Mouse (Mus musculus): Measurements from ENCODE around the gene Hbp1.

Hbp1 gene

DNA sequence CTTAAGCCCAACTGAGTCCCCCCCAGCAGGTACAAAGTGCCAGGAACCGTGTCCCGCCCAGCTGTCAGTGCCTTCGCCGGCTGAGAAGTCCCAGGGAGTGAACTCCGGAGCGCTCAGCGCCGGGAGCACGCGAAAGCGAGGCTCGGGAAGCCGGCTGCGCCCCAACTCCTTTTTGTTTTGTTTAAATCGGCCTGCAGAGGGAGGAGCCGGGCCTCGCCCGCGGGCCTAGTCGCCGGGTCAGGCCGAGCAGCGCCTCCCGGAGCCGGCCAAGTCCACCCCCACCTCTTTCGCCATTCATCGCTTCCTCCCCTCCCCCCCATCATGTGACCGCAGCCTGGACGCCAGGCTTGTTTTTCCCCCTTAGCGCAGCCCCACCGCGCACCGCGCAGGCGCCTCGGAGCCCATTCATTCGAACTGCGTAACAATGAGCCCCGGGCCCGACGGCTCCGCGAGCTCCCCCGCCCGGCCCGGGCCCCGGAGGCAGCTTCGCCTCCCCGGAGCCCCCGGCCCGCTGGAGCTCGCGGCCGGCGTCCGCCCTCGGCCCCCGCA lies 1.1 kb downstream of the Hbp1 start:
- peak; percentile 87 for DNase-seq

DNA sequence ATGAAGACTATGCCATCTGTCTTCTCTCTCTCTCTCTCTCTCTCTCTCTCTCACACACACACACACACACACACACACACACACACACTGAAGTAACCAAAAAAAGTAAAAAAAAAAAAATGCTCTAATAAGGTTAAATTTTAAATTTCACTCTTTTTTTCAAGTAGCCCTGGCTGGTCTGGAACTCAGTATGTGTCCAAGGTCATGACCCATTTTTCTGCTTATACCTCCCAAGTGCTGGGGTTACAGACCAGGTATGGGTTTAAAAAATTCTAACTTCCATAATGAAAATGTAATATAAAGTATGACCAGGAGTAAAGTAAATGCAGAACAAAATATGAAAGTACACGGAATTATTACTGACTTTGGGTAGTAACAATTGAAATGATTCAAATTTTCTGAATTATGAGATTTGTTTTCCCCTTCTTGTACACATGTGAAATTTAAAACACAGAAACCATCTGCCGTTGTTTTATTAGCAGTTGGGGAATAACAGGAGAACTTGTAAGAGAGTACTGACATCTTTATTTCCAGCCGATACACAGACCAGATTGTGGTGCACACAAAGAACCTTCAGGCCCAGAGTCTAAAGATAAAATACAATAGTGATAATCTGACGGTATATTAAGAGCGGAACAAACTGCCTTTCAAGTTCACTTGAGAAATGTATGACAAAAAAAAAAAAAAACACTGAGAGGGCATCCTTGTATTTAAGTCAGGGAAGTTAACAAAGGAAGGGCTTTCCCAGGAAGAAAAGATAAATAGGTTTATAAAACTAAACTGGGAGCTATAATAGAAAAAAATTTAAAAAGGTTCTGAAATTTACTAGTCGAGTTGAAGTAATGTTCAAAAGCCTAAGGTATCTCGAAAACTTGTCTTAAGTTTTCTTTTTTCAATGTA lies 2.0 kb downstream of the Hbp1 start:
- peak; percentile 30 for DNase-seq

DNA sequence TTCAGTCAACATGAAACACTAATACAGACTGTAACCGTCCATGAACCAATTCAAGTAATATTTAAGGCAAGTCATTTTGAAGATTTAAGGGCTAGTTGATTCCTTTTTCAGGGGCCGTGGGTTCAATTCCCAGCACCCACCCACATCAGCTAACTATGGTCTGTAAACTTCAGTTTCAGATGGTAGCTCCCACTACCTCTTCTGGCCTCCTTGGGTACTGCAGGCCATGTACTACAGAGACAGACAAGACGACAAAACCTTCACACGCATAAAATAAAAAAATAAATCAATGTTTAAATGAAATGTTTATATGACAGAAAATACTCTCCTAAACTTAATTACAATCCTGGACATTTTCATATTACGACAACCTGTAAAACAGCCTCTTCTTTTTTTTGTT lies 2.9 kb downstream of the Hbp1 start:
- peak; percentile 33 for DNase-seq

DNA sequence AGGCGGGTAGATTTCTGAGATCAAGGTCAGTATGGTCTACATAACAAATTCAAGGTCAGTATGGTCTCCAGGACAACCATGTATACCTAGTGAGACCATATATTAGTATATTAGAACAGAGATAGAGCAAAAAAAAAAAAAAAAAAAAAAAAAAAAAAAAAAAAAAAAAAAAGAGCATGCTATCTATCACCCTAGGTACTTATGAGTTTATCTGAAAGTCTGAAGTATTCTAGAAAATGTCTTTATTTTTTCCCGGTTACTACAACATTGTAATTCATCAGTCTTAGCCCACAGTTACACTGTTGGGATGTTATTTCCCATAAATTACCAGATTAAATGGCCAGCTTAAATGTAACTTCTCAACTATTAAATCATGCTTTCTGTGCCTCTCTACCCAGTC lies 5.9 kb downstream of the Hbp1 start:
- DNase-seq, result no peak

DNA sequence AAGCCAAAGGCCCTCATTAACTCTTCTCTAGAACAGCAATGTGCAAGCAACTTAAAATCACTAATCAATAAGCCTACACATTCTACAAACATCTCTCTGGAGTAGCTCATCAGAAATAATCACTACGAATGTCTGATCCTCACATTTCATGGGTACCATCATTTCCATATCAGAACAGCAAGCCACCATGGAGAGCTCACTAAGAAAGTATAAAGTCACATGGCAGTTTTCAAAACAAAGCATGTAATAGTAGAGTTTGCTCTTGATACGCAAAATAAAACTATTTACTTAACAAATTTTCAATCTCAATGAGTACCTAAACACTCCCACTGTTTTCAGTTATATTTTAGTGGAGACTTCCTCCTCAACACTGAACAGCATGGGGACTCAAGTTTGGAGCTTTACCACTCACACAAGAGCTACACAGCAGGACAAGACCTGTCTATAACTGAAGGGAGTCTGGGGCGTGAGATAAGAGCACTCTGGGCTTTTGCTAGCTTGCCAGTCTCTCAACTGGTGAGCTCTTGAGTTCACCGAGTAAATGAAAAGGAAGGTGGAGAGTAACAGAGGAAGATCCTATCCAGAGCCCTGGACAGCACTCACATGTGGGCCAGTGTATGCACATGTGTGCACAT lies 7.2 kb downstream of the Hbp1 start:
- no peak for DNase-seq

DNA sequence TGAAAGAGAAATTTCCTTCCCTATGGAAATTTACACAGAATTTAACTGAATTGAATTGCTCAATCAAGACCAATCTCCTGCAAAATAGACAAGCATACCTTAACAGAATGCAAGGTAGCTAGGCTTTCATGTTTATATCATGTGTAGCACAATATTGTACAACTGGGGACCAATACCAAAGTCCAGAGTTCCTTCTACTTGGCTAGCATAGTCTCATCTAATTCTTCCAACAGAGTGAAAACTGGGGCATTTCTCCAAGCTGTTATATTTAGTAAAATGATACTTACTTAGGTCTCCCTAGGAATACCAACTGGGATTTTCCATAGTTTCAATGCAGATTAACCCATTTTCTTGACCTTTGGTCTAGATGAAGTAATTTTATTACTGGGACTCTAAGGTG lies 11.3 kb downstream of the Hbp1 start:
- no peak for DNase-seq

DNA sequence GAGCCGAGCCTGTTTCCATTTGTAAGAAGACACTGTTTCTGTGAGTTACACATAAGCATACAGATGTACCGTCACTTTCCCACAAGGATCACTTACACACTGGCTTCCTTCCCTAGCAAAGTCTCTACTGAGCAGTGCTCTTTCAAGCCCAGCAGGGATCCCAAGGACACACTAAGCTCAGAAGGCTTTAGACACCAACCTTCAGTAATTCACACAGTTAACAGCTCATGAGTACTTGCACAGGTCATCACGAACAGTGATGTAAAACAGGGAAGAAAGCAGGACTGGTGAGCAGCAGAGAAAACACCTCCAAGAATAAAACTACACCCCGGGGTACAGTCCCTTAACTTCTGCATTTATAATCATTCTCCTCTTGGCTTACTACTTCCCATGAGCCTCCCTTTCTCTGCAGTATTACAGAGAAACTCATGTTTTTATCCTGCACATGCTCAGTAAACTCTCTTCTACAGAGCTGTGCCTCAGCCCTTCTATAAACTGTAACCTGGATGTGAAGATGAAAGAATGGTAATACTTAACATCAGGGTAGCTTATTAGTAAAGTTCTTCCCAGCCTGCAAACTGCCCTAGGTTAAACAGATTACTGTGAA lies 11.8 kb downstream of the Hbp1 start:
- DNase-seq, result no peak

DNA sequence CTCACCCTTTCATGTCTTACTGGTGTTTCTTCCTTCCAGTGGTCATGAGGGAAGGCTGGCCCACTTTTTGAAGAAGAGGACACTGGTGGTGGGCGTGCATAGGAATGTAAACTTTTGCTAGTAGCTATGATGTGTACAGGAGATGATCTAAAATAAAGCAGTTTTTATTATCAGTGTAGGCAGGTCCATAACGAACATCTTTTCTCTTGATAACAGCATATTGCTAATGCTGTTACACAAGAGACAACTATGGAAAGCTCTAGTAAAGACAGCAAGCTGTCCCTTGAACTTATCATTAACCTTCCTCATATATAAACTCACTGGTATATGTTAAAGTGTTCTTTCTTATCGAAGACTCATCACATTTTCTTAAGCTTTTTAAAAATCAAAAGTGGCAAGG lies 12.7 kb downstream of the Hbp1 start:
- no peak for DNase-seq

DNA sequence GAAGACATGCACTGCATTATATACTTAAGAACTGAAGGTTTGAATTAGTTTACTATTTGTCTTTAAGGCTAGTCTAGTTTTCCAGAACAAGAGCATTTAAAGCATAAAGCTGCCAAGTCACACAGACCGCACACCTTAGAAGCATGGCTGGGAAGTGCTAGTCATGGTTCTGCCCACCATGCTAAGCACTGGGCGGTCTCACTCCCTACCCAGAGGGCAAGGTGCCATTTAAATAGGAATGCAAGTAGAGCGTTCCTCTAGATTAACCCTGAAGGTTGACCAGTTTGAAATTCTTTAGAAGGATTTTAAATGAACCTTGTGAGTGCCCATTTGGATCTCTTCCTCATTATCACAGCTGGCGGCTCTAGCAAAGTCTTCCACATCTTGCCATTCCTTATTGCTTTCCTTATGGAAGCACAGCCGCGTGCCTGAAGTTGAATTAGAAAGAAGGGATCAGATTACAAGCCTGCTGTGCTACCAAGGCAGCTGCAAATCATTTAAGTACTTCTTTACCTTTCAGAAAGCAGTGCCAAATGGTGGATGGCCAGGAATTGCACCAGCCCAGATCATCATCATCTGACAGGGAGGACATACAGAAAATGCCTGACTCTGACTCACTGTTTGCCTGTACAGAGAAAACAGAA lies 13.6 kb downstream of the Hbp1 start:
- DNase-seq, result no peak

DNA sequence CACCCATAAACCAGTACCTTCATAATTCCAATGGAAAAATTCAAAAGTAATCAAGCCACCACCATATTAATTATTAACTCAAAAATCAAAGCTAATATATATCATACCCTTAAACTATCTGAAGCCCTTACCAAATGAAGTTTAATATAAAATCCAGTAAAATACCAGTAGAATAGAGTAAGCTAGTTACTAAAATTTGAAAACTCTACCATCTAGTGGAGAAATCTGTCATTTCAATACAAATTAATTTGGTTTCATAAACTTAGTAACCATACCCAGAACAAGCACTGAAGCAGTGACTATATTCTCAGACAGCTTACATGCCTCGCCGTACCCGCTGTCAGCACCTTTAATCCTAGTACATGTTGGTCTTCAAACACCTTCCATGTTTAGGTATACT lies 18.5 kb downstream of the Hbp1 start:
- no peak for DNase-seq

DNA sequence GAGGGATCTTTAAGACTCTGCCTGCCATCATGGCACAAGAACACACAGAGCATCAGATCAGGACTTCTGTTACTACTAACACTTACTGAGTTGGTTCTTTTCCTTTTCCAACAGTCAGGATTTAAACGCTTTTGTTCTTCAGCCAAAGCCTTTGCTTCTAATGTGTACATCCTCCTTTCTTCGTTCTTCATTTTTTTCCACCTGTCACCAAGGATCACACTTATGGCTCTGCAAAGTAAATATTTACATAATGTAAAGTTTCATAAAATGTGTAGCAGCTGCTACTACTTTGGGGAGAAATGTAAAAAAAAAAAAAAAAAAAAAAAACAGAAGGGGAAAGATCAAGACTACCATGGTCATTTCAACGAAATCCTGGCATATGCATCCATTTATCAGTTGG lies 21.8 kb downstream of the Hbp1 start:
- DNase-seq, result no peak

DNA sequence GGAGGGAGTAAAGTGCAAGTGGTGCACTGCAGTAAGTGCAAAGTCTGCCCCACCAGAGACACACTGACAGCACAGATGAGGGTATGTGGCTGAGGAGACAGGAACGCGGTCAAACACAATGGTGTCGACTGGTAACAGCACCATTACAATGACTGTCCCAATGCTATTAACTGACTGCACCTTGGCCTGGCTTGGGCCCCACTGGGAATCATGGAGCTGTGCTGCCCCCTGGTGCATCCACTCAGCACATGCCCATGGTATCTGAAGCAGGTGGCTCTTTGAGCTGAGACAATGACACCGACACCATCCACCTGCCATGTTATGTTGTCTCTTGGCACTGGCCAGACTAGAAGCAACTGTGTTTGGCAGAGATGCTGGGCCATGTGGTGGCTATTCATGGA lies 23.7 kb downstream of the Hbp1 start:
- DNase-seq, result peak; percentile 99

DNA sequence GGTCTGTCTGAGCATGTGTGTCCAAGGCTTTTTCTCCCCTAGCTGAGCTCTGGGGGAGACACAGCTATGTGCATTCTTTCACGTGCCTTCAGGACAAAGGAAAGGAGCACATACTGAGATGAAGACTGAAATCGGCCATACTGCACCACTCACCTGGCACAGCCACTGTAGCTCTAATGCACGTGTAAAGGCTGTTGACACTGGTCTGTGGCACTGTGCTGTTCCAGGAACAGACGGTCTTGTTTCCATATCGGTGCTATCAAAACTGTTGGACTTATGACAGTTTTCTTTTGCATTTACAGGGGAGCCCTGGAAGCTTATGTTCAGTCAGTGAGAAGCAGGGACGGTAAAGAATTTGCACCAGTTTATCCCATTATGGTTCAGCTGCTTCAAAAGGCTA lies 25.0 kb downstream of the Hbp1 start:
- no peak for DNase-seq

DNA sequence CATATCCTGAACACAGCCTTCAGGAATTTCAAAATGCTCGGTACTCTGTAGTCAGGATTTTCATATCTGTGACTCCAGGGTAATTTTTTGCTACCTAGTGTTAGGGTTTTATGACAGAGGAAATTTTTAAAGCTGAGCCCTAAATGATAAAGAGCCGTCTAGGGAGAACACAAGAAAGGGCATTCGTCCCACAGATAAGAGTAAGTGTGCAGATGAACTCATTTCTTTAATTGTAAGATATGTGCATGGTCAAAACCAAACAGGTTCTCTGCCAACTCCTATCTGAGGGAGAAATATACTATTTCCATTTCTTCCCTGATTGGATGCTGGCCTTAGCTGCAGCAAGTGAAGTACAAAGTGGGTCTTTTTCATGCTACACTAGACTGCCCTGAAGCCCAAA lies 26.2 kb downstream of the Hbp1 start:
- DNase-seq, result no peak

DNA sequence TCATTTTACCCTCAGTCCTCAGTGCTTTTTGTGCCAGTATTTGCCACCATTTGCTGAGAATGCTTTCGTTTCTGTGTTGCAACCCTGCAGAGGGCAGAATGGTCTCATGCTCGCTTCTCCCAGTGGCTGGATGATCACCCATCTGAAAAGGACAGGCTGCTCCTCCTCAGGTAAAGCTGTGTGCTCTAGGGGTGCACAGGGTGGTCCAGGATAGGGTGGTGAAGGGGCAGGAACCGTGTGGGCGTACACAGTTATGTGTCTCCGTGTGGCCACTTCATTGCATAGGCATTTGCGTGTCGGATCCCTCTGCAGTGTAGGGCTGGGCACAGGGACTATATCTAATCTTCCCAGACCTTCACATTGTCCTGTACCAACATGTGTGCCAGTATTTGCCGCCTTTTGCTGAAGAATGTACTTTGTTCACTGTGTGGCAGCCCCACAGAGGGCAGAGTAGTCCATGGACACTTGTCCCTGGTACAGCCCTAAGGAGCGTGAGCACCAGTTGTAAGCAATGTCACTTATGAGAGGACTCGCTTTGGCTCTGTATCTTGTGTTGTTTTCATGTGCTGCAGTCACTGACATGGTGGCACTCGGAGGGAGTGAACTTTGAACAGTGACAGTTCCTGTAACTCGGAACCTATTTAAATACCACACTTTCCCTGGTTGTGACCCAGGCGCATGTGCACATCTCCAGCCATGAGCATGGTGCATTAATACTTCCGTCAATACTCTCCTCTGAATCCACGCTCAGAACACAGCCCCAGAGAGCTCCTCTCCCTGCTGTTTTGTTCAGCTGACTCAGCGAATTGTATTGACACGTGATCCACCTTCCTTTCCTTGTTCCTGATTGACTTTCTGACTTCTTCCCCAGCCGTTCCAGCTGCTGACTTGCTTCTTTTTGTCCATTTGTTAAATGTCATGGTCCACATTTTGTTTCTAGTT lies 29.6 kb downstream of the Hbp1 start:
- peak; percentile 12 for DNase-seq

DNA sequence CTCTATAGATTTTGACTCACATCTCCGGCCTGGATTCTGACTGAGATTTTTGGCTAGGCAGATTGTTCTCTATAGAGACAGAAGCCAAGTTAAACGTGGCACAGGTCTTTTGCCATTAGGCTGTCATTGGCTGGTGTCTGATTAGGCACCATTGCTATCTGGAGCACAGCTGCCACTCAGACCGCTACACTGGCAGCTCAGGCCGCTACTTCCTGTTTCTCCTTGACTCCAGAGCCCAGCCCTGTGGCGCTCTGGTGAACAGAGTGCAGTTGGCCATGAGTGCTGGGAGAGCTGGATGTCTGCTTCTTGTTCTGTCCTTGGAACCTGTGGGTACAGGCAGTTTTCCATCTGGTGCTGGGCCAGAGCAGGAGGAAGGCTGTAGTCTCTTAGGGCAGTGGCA lies 33.1 kb downstream of the Hbp1 start:
- DNase-seq, result peak; percentile 90

DNA sequence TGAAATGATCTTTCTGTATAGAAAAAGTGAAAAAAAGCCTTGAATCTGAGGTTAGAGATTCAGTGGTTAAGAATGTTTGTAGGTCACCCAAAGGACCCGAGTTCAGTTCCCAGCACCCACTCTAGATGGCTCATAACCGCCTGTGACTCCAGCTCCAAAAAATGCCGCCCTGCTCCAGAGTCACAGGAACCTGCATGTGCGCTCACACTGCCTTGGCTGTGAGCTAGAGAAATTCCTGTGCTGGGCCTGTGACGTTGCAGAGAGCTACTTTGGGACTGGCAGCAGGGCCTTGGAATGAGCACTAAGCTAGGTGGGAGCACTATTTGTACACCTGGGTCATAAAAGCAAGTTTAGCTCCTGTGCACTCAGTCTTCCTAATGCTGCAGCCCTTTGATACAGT lies 33.6 kb downstream of the Hbp1 start:
- DNase-seq, result no peak

DNA sequence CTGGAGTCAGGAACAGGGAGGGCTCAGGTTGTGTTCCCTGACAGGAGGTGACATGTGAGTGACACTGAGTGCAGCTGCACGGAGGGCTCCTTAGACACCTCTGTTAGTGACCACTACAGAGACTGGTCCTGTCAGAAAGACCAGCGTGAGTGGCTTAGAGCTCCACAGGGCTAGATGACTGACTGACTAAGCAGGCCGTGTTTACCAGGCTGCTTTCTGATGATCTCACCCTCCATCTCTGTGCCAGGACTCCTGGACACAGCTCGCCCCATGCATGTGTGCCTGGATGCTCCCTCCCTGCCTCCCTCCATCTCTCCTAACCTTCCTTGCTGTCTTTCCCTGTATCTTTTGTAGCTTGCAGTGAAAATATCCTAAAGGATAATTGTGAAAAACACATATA lies 36.7 kb downstream of the Hbp1 start:
- DNase-seq, result peak; percentile 94

DNA sequence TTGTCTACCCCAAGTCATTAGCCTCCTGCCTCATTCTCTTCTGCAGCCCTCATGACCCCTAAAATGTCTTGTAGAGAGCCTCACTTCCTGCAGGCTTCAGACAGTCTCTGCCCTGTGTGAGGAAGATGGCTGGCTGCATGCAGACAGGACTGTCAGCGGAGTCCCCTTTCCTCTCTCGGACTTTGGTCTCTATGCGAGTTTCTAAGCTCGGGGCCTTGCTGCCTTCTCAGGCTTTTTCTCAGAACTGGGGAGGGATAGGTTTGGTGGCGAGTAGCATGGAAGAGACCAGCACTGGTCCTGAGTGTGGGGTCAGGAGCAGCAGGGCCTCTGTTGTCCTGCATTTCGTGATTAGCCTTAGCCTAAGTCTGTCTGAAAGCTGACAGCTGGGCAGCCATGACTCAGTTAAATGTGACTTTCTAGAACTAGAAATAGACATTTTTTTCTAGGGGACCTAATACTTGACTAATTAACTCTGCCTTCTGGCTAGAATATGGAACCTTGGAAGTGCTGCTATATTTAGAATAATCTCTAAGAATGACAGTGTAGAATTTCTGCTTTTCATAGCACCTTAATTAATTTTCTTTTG lies 37.3 kb downstream of the Hbp1 start:
- no peak for DNase-seq

DNA sequence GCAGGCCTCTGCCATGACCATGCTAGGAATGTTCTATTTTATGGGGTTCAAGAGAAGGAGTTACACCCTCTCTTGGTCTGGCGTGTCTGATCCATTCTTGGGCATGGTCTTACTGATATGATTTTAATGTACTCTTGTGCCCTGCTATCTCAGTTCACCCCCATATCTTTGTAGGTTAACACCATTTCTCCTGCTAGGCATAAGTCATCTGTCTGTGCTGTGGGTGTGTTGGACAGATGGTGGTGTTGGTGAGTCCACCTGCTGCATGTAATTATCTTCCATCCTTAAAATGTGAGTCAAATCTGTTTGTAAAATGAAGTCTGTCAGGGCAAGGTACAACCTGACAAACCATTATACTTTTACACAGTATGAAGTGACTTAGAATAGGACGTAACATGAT lies 42.9 kb downstream of the Hbp1 start:
- peak; percentile 72 for DNase-seq

DNA sequence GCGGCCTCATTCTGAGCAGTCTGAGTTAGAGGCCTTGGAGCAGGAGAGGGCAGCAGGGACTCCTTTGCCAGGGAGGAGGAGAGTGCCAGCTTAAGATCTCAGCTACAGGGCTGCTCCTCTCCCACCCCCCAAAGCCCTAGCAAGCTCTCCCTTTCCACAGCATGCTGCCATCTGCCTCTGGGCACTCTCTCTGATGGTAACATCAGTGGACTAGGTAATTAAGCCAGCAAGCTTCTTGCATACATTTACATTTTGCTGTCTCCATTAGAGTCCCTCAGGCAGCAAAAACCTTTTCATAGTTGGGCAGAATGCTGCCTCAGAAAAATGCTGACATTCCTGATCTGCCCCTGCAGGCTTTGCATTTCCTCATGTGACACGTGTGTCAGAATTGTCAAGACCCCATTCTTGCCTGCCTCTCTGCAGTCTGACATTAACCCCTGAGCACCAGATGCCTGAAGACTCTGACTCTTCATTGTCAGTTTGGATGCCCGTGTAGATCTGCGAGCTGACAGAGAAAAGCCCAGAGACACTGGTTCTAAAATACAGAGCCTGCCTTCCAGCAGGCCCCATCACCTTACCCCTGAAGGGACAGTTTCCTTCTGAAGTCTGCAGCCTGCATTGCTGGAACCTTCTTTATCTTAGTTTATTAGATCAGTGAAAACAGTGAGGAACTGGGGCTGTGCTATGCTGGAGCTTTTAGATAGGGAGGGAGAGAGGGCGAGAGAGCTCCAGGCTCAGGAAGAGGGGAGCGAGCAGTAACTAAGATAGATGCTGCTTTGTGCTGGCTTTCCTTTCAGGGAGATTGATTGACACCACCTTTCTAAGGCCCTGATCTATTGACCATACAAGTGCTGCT lies 44.4 kb downstream of the Hbp1 start:
- peak; percentile 71 for DNase-seq

Data from cerebellum, adult 9-10 months (tissue).